Mouse (Mus musculus) liver, postnatal 0 days (tissue): Measurements from ENCODE around the gene Cd151. TPM values are rescaled to one million over a fixed set of nuclear protein-coding genes. Genes with fewer than 3 reads are reported as not detected.

Experiments used
- ATAC-seq: fragments of 200-750 bp; cut with Nextera tagmentation; 2 replicates; pipeline ENCODE4 v1.8.0; 2017; ENCODE audit warnings: mild to moderate bottlenecking, moderate library complexity
- DNase-seq: peaks from one replicate; pipeline ENCODE4 v3.0.0-alpha.2; 2016
- H3K27ac ChIP-seq: fragments of 300-500 bp; sonication (generic); 2 replicates; pipeline ENCODE4 v1.5.1; 2014; ENCODE audit warnings: antibody characterized with exemption, moderate library complexity, mild to moderate bottlenecking, low read depth
- H3K27me3 ChIP-seq: fragments of 300-500 bp; sonication (generic); 2 replicates; pipeline ENCODE4 v1.6.1; 2014; ENCODE audit warnings: low read length, control low read depth, mixed read lengths; ENCODE audit not compliant: insufficient read depth
- H3K36me3 ChIP-seq: fragments of 300-500 bp; sonication (generic); replicated peaks from 2 replicates; pipeline ENCODE4 v1.6.1; 2014; ENCODE audit warnings: mild to moderate bottlenecking, control low read depth, low read length, moderate library complexity, mixed read lengths; ENCODE audit not compliant: insufficient read depth
- H3K4me1 ChIP-seq: fragments of 300-500 bp; sonication (generic); 2 replicates; pipeline ENCODE4 v1.6.1; 2014; ENCODE audit warnings: antibody characterized with exemption, mild to moderate bottlenecking, control low read depth; ENCODE audit not compliant: insufficient read depth
- H3K4me2 ChIP-seq: fragments of 300-500 bp; sonication (generic); 2 replicates; pipeline ENCODE4 v1.6.1; 2014; ENCODE audit warnings: low read depth, mild to moderate bottlenecking, low read length, moderate library complexity, mixed read lengths
- H3K4me3 ChIP-seq: fragments of 300-500 bp; sonication (generic); 2 replicates; pipeline ENCODE4 v1.5.1; 2014; ENCODE audit warnings: low read depth, low read length
- H3K9ac ChIP-seq: fragments of 300-500 bp; sonication (generic); replicated peaks from 2 replicates; pipeline ENCODE4 v1.6.1; 2014; ENCODE audit warnings: mild to moderate bottlenecking, moderate library complexity
- H3K9me3 ChIP-seq: fragments of 300-500 bp; sonication (generic); 2 replicates; pipeline ENCODE4 v1.6.1; 2016; ENCODE audit warnings: mild to moderate bottlenecking, control low read depth, low read length, mixed read lengths
- CTCF ChIP-seq: sonication (generic); IDR thresholded peaks from 2 replicates; pipeline ENCODE4 v1.5.1; 2016; ENCODE audit warnings: antibody characterized with exemption, low read depth
- EP300 ChIP-seq: IDR thresholded peaks from 2 replicates; pipeline ENCODE4 v1.6.1; 2016; ENCODE audit warnings: antibody characterized with exemption, low read depth, mild to moderate bottlenecking
- WGBS: fragments of 180-500 bp; shearing (Covaris S2); extraction: QIAGEN DNeasy Blood & Tissue Kit; methylation state at CpG from one replicate; pipeline ENCODE4 v1.1.7; 2014; ENCODE audit not compliant: insufficient replicate concordance; 5-methylcytosine and 5-hydroxymethylcytosine counted together
- polyA plus RNA-seq: library from polyadenylated mRNA; unstranded; fragments of >200 nt; fragmentation: Nextera tagmentation; extraction: Ambion mirVana; gene quantifications from 2 replicates; pipeline ENCODE4 v1.2.1, GENCODE M21; 2015

Gene Cd151
- polyA plus RNA-seq, 1 experiment from 2014 or later, result 6.6 TPM

GRCm38 (mm10) chr7:141431434-141432185 lies 35.6 kb upstream of the Cd151 start:
- peaks cover 36% of the 10 kb centered on the region for H3K4me1 ChIP-seq
- no peak for ATAC-seq
- DNase-seq, result no peak
- H3K27ac ChIP-seq, result no peak overlapping the region
- H3K36me3 ChIP-seq, result peaks cover 25% of the 10 kb centered on the region
- WGBS, result 88% methylated on average over 19 of the region's 19 CpGs
- H3K4me2 ChIP-seq, result no peak overlapping the region
- TF ChIP-seq EP300 (no peak), CTCF (no peak)
- H3K4me3 ChIP-seq, result no peak overlapping the region
- no peaks in the 10 kb centered on the region for H3K27me3 ChIP-seq
- H3K9me3 ChIP-seq, result no peaks in the 10 kb centered on the region
- no peak overlapping the region for H3K9ac ChIP-seq

GRCm38 (mm10) chr7:141432186-141432611 lies 35.0 kb upstream of the Cd151 start:
- H3K36me3 ChIP-seq, result peaks cover 25% of the 10 kb centered on the region
- ATAC-seq (no peak), DNase-seq (no peak)
- peaks cover 38% of the 10 kb centered on the region for H3K4me1 ChIP-seq
- no peak overlapping the region for H3K9ac ChIP-seq
- H3K27me3 ChIP-seq, result no peaks in the 10 kb centered on the region
- H3K9me3 ChIP-seq, result no peaks in the 10 kb centered on the region
- no peak for TF ChIP-seq EP300
- no peak overlapping the region for H3K4me3 ChIP-seq
- WGBS, result 74% methylated on average over 8 of the region's 8 CpGs
- no peak overlapping the region for H3K4me2 ChIP-seq
- H3K27ac ChIP-seq, result no peak overlapping the region

- peak; percentile 18 for DNase-seq
- Histone ChIP-seq H3K4me2 (peak overlapping the region; percentile 93; the same call in 1 of the 2 replicates), H3K27me3 (no peaks in the 10 kb centered on the region), H3K9me3 (no peaks in the 10 kb centered on the region), H3K9ac (peak overlapping the region; percentile 7; the same call in 1 of the 2 replicates), H3K4me3 (no peak overlapping the region), H3K27ac (no peak overlapping the region), H3K4me1 (peaks cover 39% of the 10 kb centered on the region), H3K36me3 (peaks cover 25% of the 10 kb centered on the region)
- ATAC-seq, result no peak
- no peak for TF ChIP-seq CTCF
- no peak for TF ChIP-seq EP300
- 74% methylated on average over 6 of the region's 6 CpGs for WGBS
These were observed 34.3 kb upstream of the Cd151 start for GRCm38 (mm10) chr7:141432741-141433516.

- ATAC-seq (no peak), DNase-seq (peak; percentile 22)
- Histone ChIP-seq H3K4me1 (peaks cover 39% of the 10 kb centered on the region), H3K4me3 (peak overlapping the region; percentile 57), H3K36me3 (peaks cover 31% of the 10 kb centered on the region), H3K27ac (no peak overlapping the region), H3K9me3 (no peaks in the 10 kb centered on the region), H3K4me2 (peak overlapping the region; percentile 93), H3K9ac (peak overlapping the region; percentile 62), H3K27me3 (no peaks in the 10 kb centered on the region)
- 80% methylated on average over 15 of the region's 15 CpGs for WGBS
- no peak for TF ChIP-seq EP300
- TF ChIP-seq CTCF, result no peak
These were observed 33.4 kb upstream of the Cd151 start for GRCm38 (mm10) chr7:141433517-141434400.

GRCm38 (mm10) chr7:141434464-141434863 lies 32.7 kb upstream of the Cd151 start:
- peaks cover 38% of the 10 kb centered on the region for H3K36me3 ChIP-seq
- no peaks in the 10 kb centered on the region for H3K9me3 ChIP-seq
- 34% methylated on average over 8 of the region's 8 CpGs for WGBS
- peak overlapping the region; percentile 57 for H3K4me3 ChIP-seq
- H3K27me3 ChIP-seq, result no peaks in the 10 kb centered on the region
- H3K9ac ChIP-seq, result peak overlapping the region; percentile 62
- peaks cover 39% of the 10 kb centered on the region for H3K4me1 ChIP-seq
- no peak for TF ChIP-seq EP300
- TF ChIP-seq CTCF, result no peak
- H3K4me2 ChIP-seq, result peak overlapping the region; percentile 93
- DNase-seq (peak; percentile 34), ATAC-seq (no peak)
- H3K27ac ChIP-seq, result peak overlapping the region; percentile 86
